Mouse (Mus musculus): ENCODE measurements around the gene Ffar4. TPM values are rescaled to one million over a fixed set of nuclear protein-coding genes. Genes with fewer than 3 reads are reported as not detected.

Ffar4 gene
- total RNA-seq (2014; rRNA removed) = 0.16 TPM in 1 of 2 replicates, not detected in the other
- 0.12 and 0.51 TPM in 2 replicates for polyA plus RNA-seq (2015; fragmentation: Nextera tagmentation; extraction: Ambion mirVana)

- peak within 1 kb of the TSS; percentile 33 for H3K9ac ChIP-seq (replicated peaks; ENCODE audit: low read length, poor library complexity, severe bottlenecking)
- H3K4me3 ChIP-seq (ENCODE audit: low read depth, low read length) = peak within 1 kb of the TSS; percentile 38
- no peaks in the 10 kb centered on the region for H3K4me1 ChIP-seq (ENCODE audit: insufficient read depth, low read length)
- TF ChIP-seq CTCF (IDR thresholded peaks at IDR 0.05) = no peak
- under 1% methylated on average over 77 of the region's 77 CpGs for WGBS
- peak; percentile 9 for DNase-seq (ENCODE audit: low spot score)
- H3K27me3 ChIP-seq (ENCODE audit: insufficient read depth, low read length) = peaks cover 34% of the 10 kb centered on the region
- H3K36me3 ChIP-seq (ENCODE audit: insufficient read depth, low read length) = no peaks in the 10 kb centered on the region
- H3K9me3 ChIP-seq (ENCODE audit: low read length) = no peaks in the 10 kb centered on the region
- peak; percentile 56 for ATAC-seq (ENCODE audit: low FRiP score)
- no peak within 1 kb of the TSS for H3K27ac ChIP-seq (ENCODE audit: low read depth, low read length)
- H3K4me2 ChIP-seq (ENCODE audit: low read depth, low read length, poor library complexity, severe bottlenecking) = peak within 1 kb of the TSS; percentile 69
Observed at GRCm38 (mm10) chr19:38096858-38097758, at the start of gene Ffar4. TSS of gene Ffar4 (plus strand) at chr19:38097071.

- no peaks in the 10 kb centered on the region for H3K4me1 ChIP-seq (ENCODE audit: insufficient read depth, low read length)
- H3K9ac ChIP-seq (replicated peaks; ENCODE audit: low read length, poor library complexity, severe bottlenecking) = no peak overlapping the region
- no peak for ATAC-seq (ENCODE audit: low FRiP score)
- TF ChIP-seq CTCF (IDR thresholded peaks at IDR 0.05) = no peak
- 90% methylated on average over 1 of the region's 1 CpGs for WGBS
- no peak overlapping the region for H3K4me3 ChIP-seq (ENCODE audit: low read depth, low read length)
- no peaks in the 10 kb centered on the region for H3K27me3 ChIP-seq (ENCODE audit: insufficient read depth, low read length)
- H3K9me3 ChIP-seq (ENCODE audit: low read length) = no peaks in the 10 kb centered on the region
- H3K36me3 ChIP-seq (ENCODE audit: insufficient read depth, low read length) = no peaks in the 10 kb centered on the region
- H3K4me2 ChIP-seq (ENCODE audit: low read depth, low read length, poor library complexity, severe bottlenecking) = no peak overlapping the region
- H3K27ac ChIP-seq (ENCODE audit: low read depth, low read length) = no peak overlapping the region
- no peak for DNase-seq (ENCODE audit: low spot score)
Observed at GRCm38 (mm10) chr19:38049686-38050085, 47.2 kb upstream of the Ffar4 start.

- no peaks in the 10 kb centered on the region for H3K27me3 ChIP-seq (ENCODE audit: insufficient read depth, low read length)
- peak overlapping the region; percentile 70 for H3K4me3 ChIP-seq (ENCODE audit: low read depth, low read length)
- H3K27ac ChIP-seq (ENCODE audit: low read depth, low read length) = 0 out of 2 replicates have a peak overlapping the region, but pooled peaks have one; percentile 52
- H3K4me2 ChIP-seq (ENCODE audit: low read depth, low read length, poor library complexity, severe bottlenecking) = peak overlapping the region; percentile 97
- H3K36me3 ChIP-seq (ENCODE audit: insufficient read depth, low read length) = no peaks in the 10 kb centered on the region
- H3K9ac ChIP-seq (replicated peaks; ENCODE audit: low read length, poor library complexity, severe bottlenecking) = 0 out of 2 replicates have a peak overlapping the region, but pooled peaks have one; percentile 52
- H3K9me3 ChIP-seq (ENCODE audit: low read length) = no peaks in the 10 kb centered on the region
- ATAC-seq (ENCODE audit: low FRiP score) (no peak), DNase-seq (ENCODE audit: low spot score) (peak; percentile 69)
- TF ChIP-seq CTCF (IDR thresholded peaks at IDR 0.05) = peak; percentile 92
- 0 out of 2 replicates have a peak, but pooled peaks cover 3% of the 10 kb centered on the region for H3K4me1 ChIP-seq (ENCODE audit: insufficient read depth, low read length)
- WGBS = 30% methylated on average over 8 of the region's 8 CpGs
Observed at GRCm38 (mm10) chr19:38053227-38054041, 43.4 kb upstream of the Ffar4 start.

GRCm38 (mm10) chr19:38054149-38054719, 42.6 kb upstream of the Ffar4 start:
- Histone ChIP-seq H3K27ac (ENCODE audit: low read depth, low read length) (peak overlapping the region; percentile 52), H3K4me2 (ENCODE audit: low read depth, low read length, poor library complexity, severe bottlenecking) (peak overlapping the region; percentile 97), H3K27me3 (ENCODE audit: insufficient read depth, low read length) (no peaks in the 10 kb centered on the region), H3K9ac (replicated peaks; ENCODE audit: low read length, poor library complexity, severe bottlenecking) (peak overlapping the region; percentile 52), H3K4me3 (ENCODE audit: low read depth, low read length) (peak overlapping the region; percentile 70), H3K9me3 (ENCODE audit: low read length) (no peaks in the 10 kb centered on the region), H3K4me1 (ENCODE audit: insufficient read depth, low read length) (0 out of 2 replicates have a peak, but pooled peaks cover 3% of the 10 kb centered on the region), H3K36me3 (ENCODE audit: insufficient read depth, low read length) (no peaks in the 10 kb centered on the region)
- ATAC-seq (ENCODE audit: low FRiP score) (peak; percentile 92), DNase-seq (ENCODE audit: low spot score) (peak; percentile 73)
- 1% methylated on average over 22 of the region's 23 CpGs for WGBS
- no peak for TF ChIP-seq CTCF (IDR thresholded peaks at IDR 0.05)

GRCm38 (mm10) chr19:38054720-38055192, 42.1 kb upstream of the Ffar4 start, which contains the start of gene Cep55:
TSS of gene Cep55 (plus strand) at chr19:38055011.
- H3K9me3 ChIP-seq (ENCODE audit: low read length) = no peaks in the 10 kb centered on the region
- H3K4me1 ChIP-seq (ENCODE audit: insufficient read depth, low read length) = 0 out of 2 replicates have a peak, but pooled peaks cover 3% of the 10 kb centered on the region
- ATAC-seq (ENCODE audit: low FRiP score) (peak; percentile 98), DNase-seq (ENCODE audit: low spot score) (peak; percentile 98)
- peak within 1 kb of the TSS; percentile 52 for H3K27ac ChIP-seq (ENCODE audit: low read depth, low read length)
- peak; percentile 34 for TF ChIP-seq CTCF (IDR thresholded peaks at IDR 0.05)
- H3K36me3 ChIP-seq (ENCODE audit: insufficient read depth, low read length) = no peaks in the 10 kb centered on the region
- H3K4me2 ChIP-seq (ENCODE audit: low read depth, low read length, poor library complexity, severe bottlenecking) = peak within 1 kb of the TSS; percentile 97
- no peaks in the 10 kb centered on the region for H3K27me3 ChIP-seq (ENCODE audit: insufficient read depth, low read length)
- H3K9ac ChIP-seq (replicated peaks; ENCODE audit: low read length, poor library complexity, severe bottlenecking) = peak within 1 kb of the TSS; percentile 52
- WGBS = under 1% methylated on average over 35 of the region's 36 CpGs
- peak within 1 kb of the TSS; percentile 70 for H3K4me3 ChIP-seq (ENCODE audit: low read depth, low read length)

Data from midbrain, postnatal 0 days (tissue).